Mouse (Mus musculus): ENCODE measurements around the gene Slc35e3. TPM values are rescaled to one million over a fixed set of nuclear protein-coding genes. Genes with fewer than 3 reads are reported as not detected.
"Not testable (repeated sequence)": the region's sequence is repeated elsewhere in the genome, so short reads cannot be mapped to it uniquely, and the experiment has no call there.

Gene Slc35e3
- total RNA-seq, 2 experiments from 2014 or later: 28.5 to 31.6 TPM

DNA sequence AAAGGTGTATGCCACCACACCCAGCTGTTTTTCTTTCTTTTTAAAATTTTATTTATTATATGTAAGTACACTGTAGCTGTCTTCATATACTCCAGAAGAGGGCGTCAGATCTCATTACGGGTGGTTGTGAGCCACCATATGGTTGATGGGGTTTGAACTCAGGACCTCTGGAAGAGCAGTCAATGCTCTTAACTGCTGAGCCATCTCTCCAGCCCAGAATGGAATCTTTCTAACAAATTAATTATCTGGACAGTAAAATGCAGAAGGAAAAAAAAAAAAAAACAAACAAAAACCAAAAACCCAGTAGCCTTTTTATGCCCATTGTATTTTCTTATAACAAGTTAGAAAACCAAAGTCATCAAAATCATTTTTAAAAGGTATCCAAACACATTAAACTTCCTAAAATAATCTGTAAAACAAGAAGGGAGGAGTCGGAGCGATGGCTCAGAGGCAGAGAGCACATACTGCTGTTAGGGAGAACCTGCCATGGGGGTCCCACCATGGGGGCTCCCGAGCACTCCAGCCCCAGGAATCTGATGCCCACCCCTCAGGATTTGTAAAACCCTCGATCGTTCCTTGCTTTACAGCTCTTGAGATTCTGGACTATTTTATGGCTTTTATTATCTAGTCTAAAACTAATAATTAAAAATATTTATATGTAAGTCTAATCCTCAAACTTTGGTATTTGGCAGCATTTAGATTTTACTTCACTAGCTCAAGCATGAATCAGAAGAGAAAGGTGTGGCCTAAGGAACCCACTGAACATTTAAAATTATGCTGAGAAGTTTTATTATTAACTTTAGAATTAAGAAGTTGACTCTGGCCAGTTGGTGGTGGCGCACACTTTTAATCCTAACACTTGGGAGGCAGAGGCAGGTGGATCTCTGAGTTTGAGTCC is 7.8 kb upstream of the Slc35e3 start:
- no peak for DNase-seq (ENCODE audit: low spot score in 2 of 2)
- intact Hi-C loops (cut with DNase I): no loop called here

GRCm38 (mm10) chr10:117752851-117753647 is 6.9 kb upstream of the Slc35e3 start:
- intact Hi-C loops (cut with DNase I): no loop called here

GRCm38 (mm10) chr10:117752304-117752821 is 6.2 kb upstream of the Slc35e3 start:
- intact Hi-C loops (cut with DNase I): no loop called here
- no peak for DNase-seq (ENCODE audit: low spot score in 2 of 2)

More at GRCm38 (mm10) chr10:117752851-117753647, 6.9 kb upstream of the Slc35e3 start:
- no peak for DNase-seq (ENCODE audit: low spot score in 2 of 2)

GRCm38 (mm10) chr10:117751744-117752143 is 5.6 kb upstream of the Slc35e3 start:
- intact Hi-C loops (cut with DNase I): no loop called here
- no peak for DNase-seq (ENCODE audit: low spot score in 2 of 2)

DNA sequence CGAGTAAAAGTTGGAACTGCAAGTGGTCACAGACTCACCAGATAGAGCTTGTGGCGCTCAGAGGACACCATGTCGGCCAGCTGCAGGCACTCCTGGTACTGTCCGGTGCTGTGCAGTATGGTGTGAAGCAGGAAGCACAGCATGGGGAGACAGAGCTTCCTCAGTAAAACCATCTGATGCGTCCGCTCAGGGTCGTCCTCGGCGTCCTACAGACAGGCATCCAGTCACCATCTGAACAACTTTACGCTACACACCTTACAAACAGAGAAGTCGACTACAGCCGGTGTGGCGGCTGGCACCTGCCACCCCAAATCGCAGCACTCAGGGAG is 5.1 kb upstream of the Slc35e3 start:
- intact Hi-C loops (cut with DNase I): no loop called here
- no peak for DNase-seq (ENCODE audit: low spot score in 2 of 2)

- intact Hi-C loops (cut with DNase I): no loop called here
- DNase-seq (ENCODE audit: low spot score in 2 of 2): no peak
Measured at GRCm38 (mm10) chr10:117750529-117751281, 4.5 kb upstream of the Slc35e3 start.

DNA sequence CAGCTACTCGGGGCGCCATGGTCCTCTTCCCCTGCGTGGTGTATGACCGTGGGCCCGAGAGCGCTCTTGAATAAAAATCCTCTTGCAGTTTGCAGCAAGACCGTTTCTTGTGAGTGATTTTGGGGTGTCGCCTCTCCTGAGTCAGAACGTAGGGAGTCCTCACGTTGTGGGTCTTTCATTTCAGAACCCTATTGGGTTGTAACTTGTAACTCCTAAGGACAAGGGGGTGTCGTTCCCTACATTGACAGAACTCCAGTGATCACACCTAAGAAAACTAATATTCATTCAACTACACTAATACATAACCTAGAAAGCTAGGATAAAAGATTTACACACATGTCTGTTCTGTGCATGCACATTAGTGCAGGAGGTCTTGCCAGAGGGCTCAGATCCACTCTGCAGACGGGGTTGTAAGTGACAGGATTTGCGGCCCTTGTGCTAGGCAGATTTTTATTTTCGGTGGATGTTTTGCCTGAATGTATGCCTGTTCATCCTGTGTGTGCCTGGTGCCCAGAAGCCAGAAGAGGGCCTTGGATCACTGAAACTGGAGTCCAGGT is 3.7 kb upstream of the Slc35e3 start:
- no peak for DNase-seq (ENCODE audit: low spot score in 2 of 2)
- intact Hi-C loops (cut with DNase I): no loop called here

DNA sequence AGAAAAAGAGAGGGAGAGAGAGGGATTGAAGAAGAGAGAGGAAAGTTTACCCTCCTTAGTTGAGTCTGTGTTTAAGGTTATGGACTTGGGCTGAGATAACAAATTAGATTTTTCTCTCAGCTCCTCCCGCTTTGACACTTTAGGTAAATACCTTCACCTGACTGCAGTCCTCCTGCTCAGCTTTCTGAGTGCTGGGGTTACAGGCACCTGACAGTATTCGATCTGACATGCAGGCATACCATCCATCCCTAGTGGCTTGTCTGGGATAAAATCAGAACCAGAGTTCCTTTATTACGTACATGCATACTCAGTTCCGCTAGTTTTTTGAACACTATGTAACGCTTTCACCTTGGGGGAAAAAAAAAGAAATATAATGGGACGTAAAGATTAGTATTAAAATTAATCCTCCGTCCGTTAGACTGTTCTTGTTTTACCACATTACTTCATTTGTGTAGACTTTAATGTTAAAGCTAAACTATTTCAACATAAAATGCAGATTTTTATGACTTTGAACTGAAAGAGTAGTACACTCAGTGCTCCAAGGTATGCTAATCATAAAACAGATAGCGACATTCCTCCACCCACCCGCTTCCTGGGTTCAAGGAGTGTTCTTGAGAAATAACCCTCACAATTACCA is 3.0 kb upstream of the Slc35e3 start:
- no peak for DNase-seq (ENCODE audit: low spot score in 2 of 2)
- intact Hi-C loops (cut with DNase I): no loop called here

DNA sequence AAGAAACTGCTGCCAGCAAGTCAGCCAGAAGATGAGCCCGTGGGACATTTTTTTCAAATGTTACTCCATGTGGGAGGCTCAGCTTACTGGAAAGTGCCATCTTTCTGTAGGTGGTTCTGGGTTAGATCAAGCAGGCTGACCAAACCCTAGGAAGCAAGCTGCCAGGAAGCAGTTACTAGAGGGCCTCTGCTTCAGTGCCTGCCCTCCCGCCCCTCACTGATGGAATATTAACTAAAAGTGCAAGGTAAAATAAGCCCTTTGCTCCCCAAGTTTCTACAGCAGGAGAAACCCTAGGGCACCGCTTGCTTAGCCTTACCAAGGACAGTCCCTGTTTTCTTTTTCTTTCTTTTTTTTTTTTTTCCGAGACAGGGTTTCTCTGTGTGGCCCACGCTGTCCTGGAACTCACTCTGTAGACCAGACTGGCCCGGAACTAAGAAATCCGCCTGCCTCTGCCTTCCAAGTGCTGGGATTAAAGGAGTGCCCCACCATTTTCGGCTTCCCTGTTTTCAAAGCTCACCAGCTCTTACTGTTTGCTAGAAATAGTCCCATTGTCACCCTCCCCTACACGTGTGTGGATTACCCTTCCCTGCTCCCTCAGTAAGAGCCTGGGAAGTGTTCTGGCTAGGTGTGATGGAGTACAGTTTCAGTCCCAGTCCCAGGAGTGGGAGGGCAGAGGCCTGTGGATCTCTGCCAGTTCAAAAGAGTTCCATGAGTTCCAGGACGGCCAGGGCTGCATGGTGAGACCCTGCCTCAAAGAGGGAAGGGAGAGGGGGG is 2.3 kb upstream of the Slc35e3 start:
- intact Hi-C loops (cut with DNase I): no loop called here

DNA sequence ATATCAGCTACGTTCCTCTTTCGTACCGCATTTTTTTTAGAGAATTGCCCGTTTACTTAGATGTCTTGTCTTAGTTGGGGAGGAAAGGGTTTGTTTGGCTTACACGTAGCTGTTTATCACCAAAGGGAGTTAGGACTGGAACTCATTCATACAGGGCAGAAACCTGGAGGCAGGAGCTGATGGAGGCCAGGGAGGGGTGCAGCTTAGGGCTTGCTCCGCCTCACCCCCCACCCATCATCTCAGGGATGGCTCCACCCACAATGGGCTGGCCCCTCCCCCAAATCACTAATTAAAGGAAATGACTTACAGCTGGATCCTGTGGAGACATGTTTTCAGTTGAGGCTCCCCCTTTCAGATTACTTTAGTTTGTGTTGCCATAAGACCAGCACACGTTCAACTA is 1.5 kb upstream of the Slc35e3 start:
- intact Hi-C loops (cut with DNase I): no loop called here
- DNase-seq (ENCODE audit: low spot score in 2 of 2): no peak

More for the DNA sequence above, 2.3 kb upstream of the Slc35e3 start:
- DNase-seq (ENCODE audit: low spot score in 2 of 2): no peak

GRCm38 (mm10) chr10:117745570-117746296 is 432 bp downstream of the Slc35e3 start:
- intact Hi-C loops (cut with DNase I): not testable (repeated sequence)

GRCm38 (mm10) chr10:117743917-117744316 is 2.2 kb downstream of the Slc35e3 start:
- intact Hi-C loops (cut with DNase I): no loop called here
- DNase-seq (ENCODE audit: low spot score in 2 of 2): no peak

More at GRCm38 (mm10) chr10:117745570-117746296, 432 bp downstream of the Slc35e3 start:
- peak in 1 of 2 experiments; percentile 26 for DNase-seq (ENCODE audit: low spot score in 2 of 2)

- DNase-seq (ENCODE audit: low spot score in 2 of 2): no peak
- intact Hi-C loops (cut with DNase I): no loop called here
Measured at GRCm38 (mm10) chr10:117743182-117743581, 3.0 kb downstream of the Slc35e3 start.

DNA sequence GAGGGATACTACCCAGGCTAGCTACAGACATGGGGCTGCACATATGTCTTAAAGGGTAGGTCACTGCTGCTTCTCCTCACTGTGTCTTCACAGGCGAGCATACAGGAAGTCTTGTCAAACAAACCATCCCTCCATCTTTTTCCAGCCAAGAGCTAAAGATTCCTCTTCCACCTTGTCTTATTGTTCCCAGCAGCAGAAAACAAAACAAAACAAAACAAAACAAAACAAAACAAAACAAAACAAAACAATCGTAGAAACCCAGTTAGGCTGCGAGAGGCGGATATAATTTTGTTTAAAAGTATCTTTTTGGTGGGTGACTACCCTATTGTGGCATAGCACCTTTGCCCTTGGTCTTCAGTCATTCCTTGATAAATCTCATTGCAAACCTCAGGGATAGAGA is 3.5 kb downstream of the Slc35e3 start:
- intact Hi-C loops (cut with DNase I): no loop called here
- no peak for DNase-seq (ENCODE audit: low spot score in 2 of 2)

DNA sequence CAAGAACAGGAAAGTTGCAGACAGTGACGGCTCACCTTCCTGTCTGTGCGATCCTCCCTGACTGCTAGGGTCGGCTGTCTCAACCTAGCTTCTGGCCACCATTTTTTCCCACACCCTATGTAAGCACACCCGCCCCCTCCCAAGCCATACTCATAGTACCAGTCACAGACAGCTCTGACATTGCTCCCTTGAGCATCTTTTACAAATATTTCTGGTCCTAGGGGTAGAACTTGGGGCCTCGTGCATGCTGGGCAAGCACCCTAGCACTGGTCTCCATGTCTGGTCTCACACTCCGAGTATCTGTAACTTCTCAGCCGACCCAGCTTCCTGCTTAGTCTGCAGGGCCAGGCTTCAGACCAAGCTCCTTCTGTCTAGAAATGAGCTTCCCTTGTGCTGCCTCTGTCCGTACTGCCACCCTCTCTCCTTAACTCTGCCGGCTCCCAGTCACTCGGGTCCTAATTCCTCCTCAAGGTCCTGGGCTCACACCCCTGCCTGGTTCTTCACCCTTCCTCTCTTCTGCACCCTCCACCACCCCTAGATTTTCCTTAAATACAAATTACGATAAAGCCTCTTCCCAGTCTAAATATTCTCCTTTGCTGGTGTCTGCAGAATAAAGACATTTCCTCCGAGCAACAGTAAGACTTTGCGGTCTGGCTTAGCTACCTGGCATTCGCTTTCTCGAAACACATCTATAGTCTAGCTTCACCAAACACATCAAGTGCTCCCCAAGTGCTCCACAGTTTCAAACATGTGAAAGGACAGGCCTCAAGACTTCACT is 4.3 kb downstream of the Slc35e3 start:
- intact Hi-C loops (cut with DNase I): no loop called here
- DNase-seq (ENCODE audit: low spot score in 2 of 2): no peak

DNA sequence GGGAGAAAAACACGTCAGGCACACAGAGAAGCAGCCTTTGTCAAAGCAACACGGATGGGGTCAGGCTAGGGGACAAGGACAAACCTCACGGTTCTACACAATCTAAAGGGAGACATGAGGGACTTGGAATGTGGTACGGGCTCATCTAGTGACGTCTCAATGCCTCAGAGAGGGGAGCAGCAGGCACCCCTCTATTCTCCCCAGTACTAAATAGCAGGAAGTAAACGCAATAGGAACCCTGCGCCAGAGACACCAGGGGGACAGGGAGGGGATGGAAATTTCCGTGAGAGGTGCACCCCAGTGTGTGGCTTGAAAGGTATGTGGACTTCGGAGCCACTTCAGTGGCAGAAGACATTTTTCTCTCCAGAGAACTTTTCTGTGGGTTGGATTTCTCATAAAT is 5.2 kb downstream of the Slc35e3 start:
- intact Hi-C loops (cut with DNase I): no loop called here
- DNase-seq (ENCODE audit: low spot score in 2 of 2): no peak

DNA sequence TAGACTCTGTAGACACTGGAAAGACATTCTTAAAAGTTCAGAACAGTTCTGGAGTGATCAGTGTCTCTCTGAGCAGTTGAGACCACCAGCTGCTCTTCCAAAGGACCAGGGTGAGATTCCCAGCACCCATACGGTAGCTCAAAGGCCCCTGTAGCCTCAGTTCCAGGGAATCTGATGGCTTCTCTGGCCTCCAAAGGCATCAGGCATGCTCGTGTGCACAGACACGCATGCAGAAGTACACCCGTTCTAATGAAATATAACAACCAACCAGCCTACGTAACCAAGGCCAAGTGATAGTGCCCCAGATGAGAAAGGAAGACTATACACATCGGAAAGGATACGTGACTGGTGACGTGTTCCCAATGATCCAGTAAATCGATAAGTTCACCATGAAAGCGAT is 6.0 kb downstream of the Slc35e3 start:
- DNase-seq (ENCODE audit: low spot score in 2 of 2): no peak
- intact Hi-C loops (cut with DNase I): no loop called here
